Mouse (Mus musculus) left cerebral cortex, postnatal 25 days (tissue): ENCODE measurements around the gene Gm21972. TPM values are rescaled to one million over a fixed set of nuclear protein-coding genes. Genes with fewer than 3 reads are reported as not detected.

Experiments used
- DNase-seq, 2 experiments: peaks; one replicate each; pipeline ENCODE4 v3.0.0; 2022; ENCODE audit warnings: low spot score in 2 of 2, mixed read lengths in 1 of 2
- intact Hi-C: fragments of 180-260 bp; cut with DNase I; formaldehyde crosslinking; loops from one replicate; pipeline ENCODE4 v1.15.1; 2025
- total RNA-seq, 2 experiments: library from RNA; stranded (reverse); gene quantifications; 2 replicates each; pipeline ENCODE4 v1.2.3; 2021

Gm21972 gene
- total RNA-seq, 2 experiments from 2014 or later = 2.8 to 5.4 TPM

DNA sequence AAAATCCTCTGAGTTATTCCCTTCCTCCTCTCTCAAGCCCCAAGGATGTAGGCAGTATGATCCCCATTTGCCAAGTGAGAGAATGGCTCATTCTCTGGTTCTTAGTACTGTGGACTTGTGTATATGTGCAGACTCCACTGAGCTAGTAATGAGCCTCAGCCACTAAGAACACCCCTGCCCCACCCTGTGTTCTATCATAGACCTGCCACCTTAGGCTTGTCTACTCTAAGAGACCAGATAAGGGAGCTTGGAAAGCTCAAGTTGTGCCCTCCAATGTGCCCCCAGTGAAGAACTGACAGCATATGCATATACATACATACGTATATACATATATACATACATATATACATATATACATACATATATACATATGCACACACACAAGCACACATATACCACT, 78.1 kb downstream of the Gm21972 start:
- intact Hi-C loops = no loop called here

More for the DNA sequence above, 78.1 kb downstream of the Gm21972 start:
- DNase-seq = no peak

Other genes starting within 250 kb of the Gm21972 start
- gene Itm2c, start 239.4 kb upstream of the Gm21972 start, total RNA-seq = 100 to 1,000 TPM; 732 to 765 TPM
- 1 to 10 TPM; 5.5 to 7.0 TPM for gene 4933407L21Rik, start 205.2 kb upstream of the Gm21972 start, total RNA-seq
- gene Gpr55, start 172.6 kb upstream of the Gm21972 start, total RNA-seq = under 1 TPM in 1 of 2 experiments, not detected in 1; 0.09 TPM
- gene Spata3, start 116.8 kb upstream of the Gm21972 start, total RNA-seq = under 1 TPM; 0.41 to 0.57 TPM
- 1 to 10 TPM; 7.2 to 8.0 TPM for gene 2810459M11Rik, start 87.8 kb upstream of the Gm21972 start, total RNA-seq
- 100 to 1,000 TPM; 103 to 108 TPM for gene Psmd1, start 69.2 kb upstream of the Gm21972 start, total RNA-seq
- under 1 TPM in 1 of 2 experiments, not detected in 1; 0.23 TPM for gene Htr2b, start 21.7 kb upstream of the Gm21972 start, total RNA-seq
- gene Armc9, start 21.1 kb downstream of the Gm21972 start, total RNA-seq = 10 to 100 TPM; 39.1 to 45.9 TPM
- gene B3gnt7, start 169.2 kb downstream of the Gm21972 start, total RNA-seq = 1 to 10 TPM; 1.2 to 1.4 TPM
- 100 to 1,000 TPM; 135 to 136 TPM for gene Ncl, start 225.8 kb downstream of the Gm21972 start, total RNA-seq